Mouse (Mus musculus) lung, embryonic 15.5 days (tissue): ENCODE results near the gene Gsap. TPM values are rescaled to one million over a fixed set of nuclear protein-coding genes. Genes with fewer than 3 reads are reported as not detected.
"Not testable (repeated sequence)": the region's sequence is repeated elsewhere in the genome, so short reads cannot be mapped to it uniquely, and the experiment has no call there.

ENCODE experiments used
- ATAC-seq: fragments of 200-750 bp; cut with Nextera tagmentation; 2 replicates; pipeline ENCODE4 v1.8.0; 2017; ENCODE audit warnings: moderate number of reproducible peaks, borderline replicate concordance; ENCODE audit not compliant: low FRiP score, low TSS enrichment; ENCODE audit errors: extremely low read depth
- H3K27ac ChIP-seq: fragments of 300-500 bp; sonication (generic); 2 replicates; pipeline ENCODE4 v1.5.1; 2015; ENCODE audit warnings: moderate library complexity, mild to moderate bottlenecking, inconsistent platforms
- H3K27me3 ChIP-seq: fragments of 300-500 bp; sonication (generic); 2 replicates; pipeline ENCODE4 v1.6.1; 2015; ENCODE audit warnings: inconsistent platforms
- H3K36me3 ChIP-seq: fragments of 300-500 bp; sonication (generic); 2 replicates; pipeline ENCODE4 v1.6.1; 2015; ENCODE audit warnings: inconsistent platforms
- H3K4me1 ChIP-seq: fragments of 300-500 bp; sonication (generic); 2 replicates; pipeline ENCODE4 v1.6.1; 2015; ENCODE audit warnings: inconsistent platforms
- H3K4me2 ChIP-seq: fragments of 300-500 bp; sonication (generic); 2 replicates; pipeline ENCODE4 v1.6.1; 2015; ENCODE audit warnings: inconsistent platforms, mild to moderate bottlenecking, moderate library complexity
- H3K4me3 ChIP-seq: fragments of 300-500 bp; sonication (generic); 2 replicates; pipeline ENCODE4 v1.5.1; 2015; ENCODE audit warnings: mild to moderate bottlenecking, inconsistent platforms
- H3K9ac ChIP-seq: fragments of 300-500 bp; sonication (generic); 2 replicates; pipeline ENCODE4 v1.6.1; 2015; ENCODE audit warnings: inconsistent platforms
- H3K9me3 ChIP-seq: fragments of 300-500 bp; sonication (generic); 2 replicates; pipeline ENCODE4 v1.6.1; 2016; ENCODE audit warnings: inconsistent platforms
- WGBS: fragments of 180-500 bp; shearing (Covaris S2); methylation state at CpG from one replicate; pipeline ENCODE4 v1.1.7; 2015; 5-methylcytosine and 5-hydroxymethylcytosine counted together
- polyA plus RNA-seq: library from polyadenylated mRNA; unstranded; fragments of >200 nt; fragmentation: Nextera tagmentation; extraction: Ambion mirVana; gene quantifications from 2 replicates; pipeline ENCODE4 v1.2.1, GENCODE M21; 2015

Gsap gene
- polyA plus RNA-seq, 1 experiment from 2014 or later = 3.2 TPM

DNA sequence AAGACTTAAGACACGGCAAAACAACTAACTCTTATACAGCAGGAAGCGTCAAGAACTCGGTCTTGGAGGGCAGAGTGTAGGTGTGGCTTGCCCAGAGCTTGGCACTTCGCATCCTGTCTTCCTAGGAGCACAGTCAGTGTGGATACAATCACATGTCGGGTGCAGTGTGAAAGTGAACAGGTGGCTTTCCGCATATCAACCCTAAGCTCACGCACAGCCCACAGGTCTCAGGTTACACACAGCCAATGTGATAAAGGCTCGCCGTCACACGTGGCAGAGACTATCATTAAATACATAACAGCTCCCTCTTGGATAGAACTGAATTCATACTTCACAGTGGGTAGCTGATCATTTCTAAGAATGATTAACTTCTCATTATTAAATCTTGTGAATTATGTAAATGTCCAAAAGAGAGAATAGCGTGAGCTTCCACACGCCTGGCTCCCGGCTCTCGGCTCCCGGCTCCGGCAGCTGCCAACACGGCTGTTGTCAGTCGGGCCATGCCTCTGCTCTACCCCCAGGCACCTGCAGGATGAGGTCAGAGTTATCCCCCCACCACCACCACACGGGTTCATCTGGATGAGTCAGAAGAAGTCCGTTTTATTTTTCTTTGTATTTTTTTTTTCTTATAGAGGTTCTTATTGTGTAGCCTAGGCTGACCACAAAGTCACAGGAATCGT is 113.2 kb downstream of the Gsap start:
- Histone ChIP-seq H3K4me2 (no peak overlapping the region), H3K36me3 (no peaks in the 10 kb centered on the region), H3K4me3 (no peak overlapping the region), H3K4me1 (no peaks in the 10 kb centered on the region), H3K27ac (no peak overlapping the region), H3K9me3 (no peaks in the 10 kb centered on the region), H3K9ac (no peak overlapping the region), H3K27me3 (no peaks in the 10 kb centered on the region)
- ATAC-seq = no peak
- 52% methylated on average over 21 of the region's 21 CpGs for WGBS

DNA sequence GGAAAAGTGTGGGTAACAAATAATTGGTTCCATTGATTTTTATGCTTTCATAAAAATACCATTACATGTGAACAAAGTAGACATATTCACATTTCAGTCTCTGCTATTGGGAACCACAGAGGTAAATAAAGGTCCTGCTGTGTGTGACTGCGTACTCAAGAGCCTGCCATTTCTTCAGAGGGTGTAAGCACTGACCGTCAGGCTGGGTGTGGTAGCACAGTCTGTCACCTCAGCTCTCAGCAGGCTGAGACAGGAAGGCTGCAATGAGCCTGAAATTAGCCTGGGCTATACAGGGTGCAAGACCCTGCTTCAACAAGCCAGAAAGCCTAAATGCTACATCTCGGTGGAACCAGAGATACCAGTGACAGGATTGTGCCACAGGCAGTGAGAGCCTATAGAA is 114.0 kb downstream of the Gsap start:
- Histone ChIP-seq H3K27ac (no peak overlapping the region), H3K9me3 (no peaks in the 10 kb centered on the region), H3K36me3 (no peaks in the 10 kb centered on the region), H3K9ac (no peak overlapping the region), H3K4me2 (no peak overlapping the region), H3K4me3 (no peak overlapping the region), H3K27me3 (no peaks in the 10 kb centered on the region), H3K4me1 (no peaks in the 10 kb centered on the region)
- ATAC-seq = no peak
- WGBS = 93% methylated on average over 3 of the region's 3 CpGs

DNA sequence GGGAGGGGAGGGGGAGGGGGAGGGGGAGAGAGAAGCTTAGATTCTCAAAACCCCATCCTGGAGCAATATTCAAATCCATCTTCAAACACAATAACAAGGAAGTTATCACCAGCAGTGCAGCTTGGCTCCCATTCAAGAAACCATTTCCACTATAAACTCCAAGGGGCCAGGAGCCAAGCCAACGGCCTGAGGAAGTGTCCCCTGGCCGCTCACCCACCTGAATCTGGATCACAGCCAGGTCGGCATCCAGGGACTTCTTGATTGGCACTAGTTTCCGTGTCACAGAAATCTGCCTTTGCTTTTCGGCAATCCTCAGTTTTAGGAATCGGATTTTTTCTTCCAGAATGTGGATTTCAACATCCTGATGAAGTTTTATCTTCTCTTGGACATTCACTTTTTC is 115.0 kb downstream of the Gsap start:
- H3K27me3 ChIP-seq = no peaks in the 10 kb centered on the region
- no peaks in the 10 kb centered on the region for H3K36me3 ChIP-seq
- H3K4me2 ChIP-seq = no peak overlapping the region
- no peak overlapping the region for H3K9ac ChIP-seq
- no peaks in the 10 kb centered on the region for H3K4me1 ChIP-seq
- no peak for ATAC-seq
- no peak overlapping the region for H3K27ac ChIP-seq
- 48% methylated on average over 6 of the region's 6 CpGs for WGBS
- H3K4me3 ChIP-seq = no peak overlapping the region
- no peaks in the 10 kb centered on the region for H3K9me3 ChIP-seq

- no peaks in the 10 kb centered on the region for H3K4me1 ChIP-seq
- H3K36me3 ChIP-seq = no peaks in the 10 kb centered on the region
- H3K27ac ChIP-seq = no peak overlapping the region
- no peaks in the 10 kb centered on the region for H3K9me3 ChIP-seq
- H3K9ac ChIP-seq = no peak overlapping the region
- no peak overlapping the region for H3K4me2 ChIP-seq
- ATAC-seq = no peak
- H3K4me3 ChIP-seq = no peak overlapping the region
- 74% methylated on average over 5 of the region's 5 CpGs for WGBS
- H3K27me3 ChIP-seq = no peaks in the 10 kb centered on the region
These were observed 121.1 kb downstream of the Gsap start for GRCm38 (mm10) chr5:21307165-21307564.

- Histone ChIP-seq H3K4me1 (no peaks in the 10 kb centered on the region), H3K9me3 (no peaks in the 10 kb centered on the region), H3K4me3 (no peak overlapping the region), H3K9ac (no peak overlapping the region), H3K4me2 (no peak overlapping the region), H3K27ac (no peak overlapping the region), H3K27me3 (no peaks in the 10 kb centered on the region), H3K36me3 (no peaks in the 10 kb centered on the region)
- 87% methylated on average over 3 of the region's 3 CpGs for WGBS
- ATAC-seq = no peak
These were observed 128.6 kb downstream of the Gsap start for GRCm38 (mm10) chr5:21314696-21315095.

- no peak overlapping the region for H3K9ac ChIP-seq
- no peak for ATAC-seq
- H3K4me1 ChIP-seq = no peaks in the 10 kb centered on the region
- no peak overlapping the region for H3K4me2 ChIP-seq
- 52% methylated on average over 2 of the region's 2 CpGs for WGBS
- H3K36me3 ChIP-seq = no peaks in the 10 kb centered on the region
- no peak overlapping the region for H3K27ac ChIP-seq
- H3K4me3 ChIP-seq = no peak overlapping the region
- H3K9me3 ChIP-seq = no peaks in the 10 kb centered on the region
- H3K27me3 ChIP-seq = no peaks in the 10 kb centered on the region
These were observed 134.1 kb downstream of the Gsap start for GRCm38 (mm10) chr5:21320138-21320537.

- no peaks in the 10 kb centered on the region for H3K27me3 ChIP-seq
- no peaks in the 10 kb centered on the region for H3K4me1 ChIP-seq
- no peaks in the 10 kb centered on the region for H3K9me3 ChIP-seq
- H3K27ac ChIP-seq = no peak overlapping the region
- H3K4me2 ChIP-seq = no peak overlapping the region
- no peak for ATAC-seq
- H3K36me3 ChIP-seq = no peaks in the 10 kb centered on the region
- WGBS = 22% methylated on average over 1 of the region's 1 CpGs
- no peak overlapping the region for H3K9ac ChIP-seq
- H3K4me3 ChIP-seq = no peak overlapping the region
These were observed 140.4 kb downstream of the Gsap start for GRCm38 (mm10) chr5:21326494-21326893.

- WGBS = 72% methylated on average over 1 of the region's 1 CpGs
- no peaks in the 10 kb centered on the region for H3K9me3 ChIP-seq
- ATAC-seq = no peak
- H3K27me3 ChIP-seq = no peaks in the 10 kb centered on the region
- H3K36me3 ChIP-seq = no peaks in the 10 kb centered on the region
- H3K4me1 ChIP-seq = no peaks in the 10 kb centered on the region
- H3K9ac ChIP-seq = no peak overlapping the region
- H3K27ac ChIP-seq = no peak overlapping the region
- H3K4me2 ChIP-seq = no peak overlapping the region
- H3K4me3 ChIP-seq = no peak overlapping the region
These were observed 142.5 kb downstream of the Gsap start for GRCm38 (mm10) chr5:21328560-21328959.

DNA sequence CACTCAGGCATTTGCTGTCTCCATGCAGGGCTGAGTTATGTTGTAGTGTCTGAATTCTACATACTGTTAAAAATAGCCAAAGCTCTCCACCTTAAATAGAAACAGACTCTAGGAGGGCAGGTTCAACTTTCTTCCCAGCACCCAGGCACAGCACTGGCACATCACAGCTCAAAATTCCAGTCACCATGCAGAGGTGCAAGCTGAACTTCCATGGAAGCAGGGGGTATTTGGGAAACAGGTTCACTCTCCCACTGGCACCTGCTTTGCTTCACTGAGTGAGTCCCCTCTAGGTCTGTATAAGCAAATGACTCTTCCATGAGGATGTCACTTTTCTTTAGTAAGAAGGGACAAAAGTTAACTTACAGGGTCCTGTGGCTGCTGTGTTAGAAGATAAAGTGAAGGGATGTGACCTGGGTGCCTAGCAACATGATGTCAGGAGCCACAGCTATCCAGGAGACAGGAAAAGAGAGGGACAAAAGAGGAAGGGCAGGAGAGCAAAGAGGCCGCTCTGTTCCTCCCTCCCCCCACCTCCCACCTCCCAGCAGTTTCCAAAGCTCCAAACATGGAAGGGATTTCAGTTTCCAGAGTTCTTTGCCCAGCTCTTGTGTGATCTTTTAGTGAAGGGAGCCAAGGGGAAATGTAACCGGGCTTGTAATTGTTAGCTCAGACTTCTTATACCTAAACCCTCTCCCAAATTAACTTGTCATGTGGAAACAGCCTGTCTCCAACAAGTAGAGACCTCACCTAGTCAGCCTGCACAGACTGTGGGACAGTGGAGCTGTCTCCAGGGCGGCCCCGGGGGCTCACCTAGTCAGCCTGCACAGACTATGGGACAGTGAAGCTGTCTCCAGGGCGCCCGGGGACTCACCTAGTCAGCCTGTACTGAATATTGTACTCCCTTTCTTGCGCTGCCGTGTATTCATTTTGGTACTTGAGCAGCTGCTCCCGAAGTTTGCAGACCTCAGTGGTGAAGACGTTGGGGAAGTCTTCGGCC is 143.9 kb downstream of the Gsap start:
- no peak overlapping the region for H3K4me2 ChIP-seq
- WGBS = 56% methylated on average over 11 of the region's 11 CpGs

GRCm38 (mm10) chr5:21331656-21332055 is 145.6 kb downstream of the Gsap start:
- no peak overlapping the region for H3K4me2 ChIP-seq
- H3K27me3 ChIP-seq = no peaks in the 10 kb centered on the region
- no peak overlapping the region for H3K27ac ChIP-seq
- H3K4me3 ChIP-seq = no peak overlapping the region
- no peaks in the 10 kb centered on the region for H3K4me1 ChIP-seq
- H3K9me3 ChIP-seq = no peaks in the 10 kb centered on the region
- H3K36me3 ChIP-seq = no peaks in the 10 kb centered on the region
- H3K9ac ChIP-seq = no peak overlapping the region
- WGBS = 51% methylated on average over 5 of the region's 5 CpGs
- no peak for ATAC-seq

More for the DNA sequence above, 143.9 kb downstream of the Gsap start:
- Histone ChIP-seq H3K9ac (no peak overlapping the region), H3K4me1 (no peaks in the 10 kb centered on the region), H3K27me3 (no peaks in the 10 kb centered on the region), H3K27ac (no peak overlapping the region), H3K9me3 (no peaks in the 10 kb centered on the region), H3K36me3 (no peaks in the 10 kb centered on the region), H3K4me3 (no peak overlapping the region)
- no peak; the same call in 1 of the 2 replicates for ATAC-seq

DNA sequence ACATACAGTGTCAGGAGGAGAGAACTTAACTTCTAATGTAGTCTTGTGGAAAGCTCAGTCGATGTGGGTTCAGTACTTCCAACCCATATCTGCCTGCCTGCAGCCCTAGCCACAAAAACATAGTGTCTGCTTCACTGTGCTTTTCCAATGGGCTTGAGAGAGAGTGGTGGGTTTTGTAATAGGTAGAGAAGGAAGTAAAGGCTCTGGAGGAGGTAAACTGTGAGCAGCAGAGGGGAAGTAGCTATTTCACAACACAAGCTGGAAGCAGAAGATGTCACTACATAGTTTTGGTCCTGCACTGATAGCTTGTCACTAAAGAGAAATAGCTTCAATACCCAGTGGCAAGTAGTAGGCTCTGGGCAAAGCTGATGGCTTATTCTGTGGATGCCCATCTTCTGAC is 146.1 kb downstream of the Gsap start:
- Histone ChIP-seq H3K36me3 (no peaks in the 10 kb centered on the region), H3K9ac (no peak overlapping the region), H3K4me1 (no peaks in the 10 kb centered on the region), H3K27me3 (no peaks in the 10 kb centered on the region), H3K9me3 (no peaks in the 10 kb centered on the region), H3K4me2 (no peak overlapping the region), H3K4me3 (no peak overlapping the region), H3K27ac (no peak overlapping the region)
- no peak for ATAC-seq
- 78% methylated on average over 1 of the region's 1 CpGs for WGBS

DNA sequence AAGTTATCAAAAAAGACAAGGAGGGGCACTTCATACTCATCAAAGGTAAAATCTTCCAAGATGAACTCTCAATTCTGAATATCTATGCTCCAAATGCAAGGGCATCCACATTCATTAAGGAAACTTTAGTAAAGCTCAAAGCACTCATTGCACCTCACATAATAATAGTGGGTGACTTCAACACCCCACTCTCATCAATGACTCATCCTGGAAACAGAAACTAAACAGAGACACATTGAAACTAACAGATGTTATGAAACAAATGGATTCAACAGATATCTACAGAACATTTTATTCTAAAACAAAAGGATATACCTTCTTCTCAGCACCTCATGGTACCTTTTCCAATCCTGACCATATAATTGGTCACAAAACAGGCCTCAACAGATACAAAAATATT is 156.2 kb downstream of the Gsap start:
- ATAC-seq, H3K4me1 ChIP-seq, H3K9ac ChIP-seq, H3K4me3 ChIP-seq, H3K27ac ChIP-seq, H3K27me3 ChIP-seq, H3K4me2 ChIP-seq, H3K36me3 ChIP-seq, H3K9me3 ChIP-seq: not testable (repeated sequence)
